Mouse (Mus musculus) lung, postnatal 4 days (tissue): ENCODE results near the gene Atp6v0d1.

Experiments
- DNase-seq, 2 experiments: peaks; one replicate each; pipeline ENCODE4 v3.0.0; 2021

Gene Atp6v0d1

DNA sequence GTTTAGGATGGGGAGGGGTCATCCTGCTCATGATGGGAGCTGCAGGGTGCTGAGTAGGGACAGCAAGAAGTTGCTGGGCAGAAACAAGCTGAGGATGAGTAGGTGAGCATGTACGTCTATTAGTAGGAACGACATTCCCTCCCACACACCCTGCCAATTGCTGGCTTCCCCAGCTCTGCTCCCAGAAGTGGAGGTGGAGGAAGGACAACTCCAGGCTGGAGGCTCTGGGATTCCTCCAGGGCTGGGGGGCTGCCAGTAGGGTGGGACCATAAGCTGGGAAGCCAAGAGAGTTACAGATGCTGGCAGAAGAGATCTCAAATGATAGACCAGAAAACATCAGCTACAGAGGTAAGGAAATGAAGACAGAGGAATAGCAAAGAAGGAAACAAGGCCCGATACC is 29.3 kb downstream of the Atp6v0d1 start:
- no peak for DNase-seq

DNA sequence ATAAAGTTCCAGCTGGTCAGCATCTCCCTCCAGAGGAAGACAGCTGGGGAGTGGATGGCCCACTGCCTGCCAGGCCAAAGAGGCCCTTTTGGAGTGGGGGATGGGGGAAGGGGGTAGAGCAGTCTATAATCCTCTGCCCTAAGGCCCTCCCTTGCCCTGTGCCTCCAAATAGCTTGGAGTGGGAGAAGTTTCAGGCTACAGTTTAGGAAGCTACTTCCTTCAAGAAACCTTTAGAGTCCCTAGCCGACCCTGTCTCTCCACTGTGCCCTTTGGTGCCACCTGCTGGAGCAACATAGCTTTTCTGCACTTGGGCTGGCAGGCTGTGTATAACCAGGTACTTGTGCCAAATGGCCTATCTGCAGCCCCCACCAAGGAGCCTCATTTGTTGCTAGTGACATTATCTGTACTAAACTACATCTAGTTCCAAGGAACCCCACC is 31.9 kb downstream of the Atp6v0d1 start:
- DNase-seq, result peak; percentile 83 to 87

DNA sequence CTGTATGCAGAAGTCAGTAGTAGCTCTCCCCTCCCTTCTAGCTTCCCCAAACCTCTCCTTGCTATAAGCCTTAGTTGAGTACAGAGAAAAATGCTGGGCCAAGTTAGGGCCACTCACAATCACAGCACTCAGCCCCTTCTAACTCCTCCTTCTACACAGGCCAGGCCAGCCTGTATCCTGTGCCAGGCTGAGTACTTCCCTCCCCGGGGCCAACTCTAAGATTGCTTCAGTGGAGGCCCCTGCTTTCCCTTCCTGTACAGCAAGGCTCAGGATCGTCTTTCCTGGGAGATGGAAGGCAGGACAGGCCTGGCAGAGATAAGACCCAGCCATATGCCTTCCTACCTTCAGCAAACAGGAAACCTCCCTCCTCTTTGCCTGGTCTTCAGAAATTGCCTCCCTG is 32.4 kb downstream of the Atp6v0d1 start:
- DNase-seq, result peak; percentile 57 to 83

DNA sequence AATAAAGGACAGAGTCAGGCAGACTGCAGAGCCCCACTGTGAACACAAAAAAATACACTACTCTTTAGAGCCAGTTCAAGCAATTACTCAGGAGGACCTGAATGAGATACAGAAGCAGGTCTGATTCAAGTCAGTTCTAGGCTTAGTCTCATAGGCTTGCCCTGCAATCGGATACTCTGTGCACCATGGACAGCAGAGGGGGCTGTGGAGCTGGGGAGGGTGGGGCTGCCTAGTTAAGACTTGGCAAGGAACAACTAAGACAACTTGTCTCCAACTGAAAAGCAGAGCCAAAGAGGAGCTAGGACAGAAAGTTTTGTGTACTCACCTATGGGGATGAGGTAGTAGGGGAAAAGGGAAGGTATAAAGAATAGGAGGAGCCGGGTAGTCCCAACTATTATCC is 34.1 kb downstream of the Atp6v0d1 start:
- DNase-seq, result peak; percentile 68 to 81

DNA sequence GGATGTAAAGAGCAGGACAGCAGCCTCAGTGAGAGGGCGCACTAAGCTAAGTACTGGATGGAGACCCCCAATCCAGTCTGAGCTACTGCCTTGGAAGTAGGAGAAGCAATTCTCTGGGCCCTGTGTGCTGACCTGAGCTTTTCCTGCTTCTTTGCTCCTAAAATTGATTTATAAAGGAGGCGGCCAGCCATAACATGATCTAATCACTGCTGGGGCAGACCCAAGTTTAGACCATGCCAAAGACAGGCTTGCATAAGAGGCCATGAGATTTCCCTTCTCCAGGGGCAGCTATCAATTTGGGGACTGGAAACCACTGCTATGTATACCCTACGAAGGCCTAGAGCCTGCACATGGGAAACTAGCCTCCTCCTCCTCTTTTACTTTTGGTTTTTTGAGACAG is 36.6 kb downstream of the Atp6v0d1 start:
- no peak for DNase-seq

DNA sequence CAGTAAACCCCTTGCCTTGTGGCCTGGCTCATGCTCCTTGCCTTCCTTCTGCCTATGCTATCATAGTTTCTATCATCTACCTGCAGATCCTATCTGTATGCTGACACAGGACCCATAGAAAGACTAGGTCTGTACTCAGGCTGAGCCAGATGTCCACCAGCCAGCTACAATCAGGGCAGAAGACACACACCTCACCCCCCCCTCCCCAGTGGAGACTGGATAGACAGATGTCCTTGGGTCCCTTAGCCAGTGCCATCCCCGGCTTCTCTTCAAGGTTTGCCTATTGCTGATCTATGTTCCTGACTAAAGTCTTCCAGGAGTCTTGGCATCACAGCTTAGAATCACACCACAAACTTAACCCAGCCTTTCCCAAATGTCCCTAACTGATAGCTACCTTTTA is 37.6 kb downstream of the Atp6v0d1 start:
- no peak for DNase-seq

DNA sequence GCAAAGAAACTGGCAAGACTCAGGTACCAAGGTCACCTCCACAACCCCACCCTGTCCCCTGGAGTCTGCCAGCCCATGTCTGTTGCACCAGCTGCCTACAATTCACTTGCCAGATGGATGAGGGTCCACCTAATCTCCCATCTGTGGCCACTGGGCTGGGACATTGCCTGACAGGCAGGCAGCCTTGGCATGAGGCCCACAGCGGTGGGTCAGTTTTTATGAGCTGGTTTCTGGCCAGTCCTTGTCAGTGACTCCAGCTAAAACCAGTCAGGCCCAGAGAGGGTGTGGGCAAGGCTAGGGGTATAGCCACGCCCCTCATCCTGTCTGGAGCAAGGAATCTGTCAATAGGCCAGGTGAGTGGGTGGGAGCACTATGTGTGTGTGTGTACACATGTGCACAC is 38.7 kb downstream of the Atp6v0d1 start:
- no peak for DNase-seq

DNA sequence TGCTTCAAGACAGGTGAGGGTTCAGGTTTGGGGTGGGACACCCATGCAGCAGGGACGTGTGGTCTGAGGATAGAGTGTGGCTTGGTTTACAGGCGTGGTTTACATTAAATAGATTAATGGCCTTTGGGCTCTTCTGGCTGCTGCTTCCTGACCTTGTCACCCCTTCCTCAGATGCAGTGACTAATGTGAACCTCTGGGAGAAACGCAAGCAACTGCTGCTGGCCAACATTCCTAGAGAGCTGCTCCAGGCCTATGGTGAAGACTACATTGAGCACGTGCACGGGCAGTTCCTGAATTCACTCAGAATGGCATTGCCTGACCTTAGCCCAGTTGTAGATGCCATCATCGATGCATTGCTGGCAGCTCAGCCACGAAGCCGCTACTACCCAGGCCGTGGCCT is 43.0 kb downstream of the Atp6v0d1 start:
- no peak for DNase-seq

DNA sequence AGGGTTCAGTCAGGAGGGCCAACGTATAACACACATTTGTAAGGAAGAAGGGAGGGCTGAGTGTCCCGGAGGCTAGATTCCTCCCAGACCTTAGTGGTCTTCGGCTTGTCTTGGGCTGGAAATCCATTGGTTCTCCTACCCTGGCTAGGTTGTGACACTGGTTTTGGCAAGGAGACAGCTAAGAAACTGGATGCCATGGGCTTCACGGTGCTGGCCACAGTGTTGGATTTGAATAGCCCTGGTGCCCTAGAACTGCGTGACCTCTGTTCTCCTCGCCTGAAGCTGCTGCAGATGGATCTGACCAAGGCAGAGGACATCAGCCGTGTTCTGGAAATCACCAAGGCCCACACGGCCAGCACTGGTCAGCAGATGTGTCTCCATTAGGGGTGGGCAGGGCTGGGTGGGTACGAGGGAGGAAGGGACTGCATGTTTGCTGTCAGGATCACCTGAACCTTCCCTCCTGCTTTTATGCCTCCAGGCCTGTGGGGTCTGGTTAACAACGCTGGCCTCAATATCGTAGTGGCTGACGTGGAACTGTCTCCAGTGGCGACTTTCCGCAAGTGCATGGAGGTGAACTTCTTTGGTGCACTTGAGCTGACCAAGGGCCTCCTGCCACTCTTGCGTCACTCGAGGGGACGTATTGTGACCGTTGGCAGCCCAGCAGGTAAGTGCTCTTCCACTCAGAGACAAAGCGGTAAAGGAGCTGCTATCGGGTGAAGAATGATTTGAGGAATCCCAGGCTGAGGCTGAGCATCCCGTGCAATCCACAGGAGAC is 43.7 kb downstream of the Atp6v0d1 start:
- peak; percentile 26 to 54 for DNase-seq

DNA sequence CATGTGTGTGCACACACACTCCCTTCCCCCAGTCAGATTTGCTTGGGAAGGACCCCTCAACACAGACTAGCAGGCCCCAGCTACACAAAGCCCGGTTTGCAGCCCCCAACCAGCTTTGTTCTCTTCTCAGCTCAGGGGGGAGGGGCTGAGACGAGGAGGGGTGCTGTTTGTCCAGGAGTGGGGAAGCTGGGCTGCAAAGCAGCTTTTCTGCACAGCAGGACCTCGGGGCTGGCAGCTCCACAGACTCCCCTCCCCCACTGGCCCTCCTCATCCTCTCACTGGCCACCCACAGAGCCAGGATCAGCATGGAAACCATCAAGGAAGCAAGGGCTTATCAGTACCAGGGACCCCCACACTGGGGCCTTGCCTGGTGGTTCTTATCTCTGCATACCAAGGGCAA is 44.8 kb downstream of the Atp6v0d1 start:
- no peak for DNase-seq

DNA sequence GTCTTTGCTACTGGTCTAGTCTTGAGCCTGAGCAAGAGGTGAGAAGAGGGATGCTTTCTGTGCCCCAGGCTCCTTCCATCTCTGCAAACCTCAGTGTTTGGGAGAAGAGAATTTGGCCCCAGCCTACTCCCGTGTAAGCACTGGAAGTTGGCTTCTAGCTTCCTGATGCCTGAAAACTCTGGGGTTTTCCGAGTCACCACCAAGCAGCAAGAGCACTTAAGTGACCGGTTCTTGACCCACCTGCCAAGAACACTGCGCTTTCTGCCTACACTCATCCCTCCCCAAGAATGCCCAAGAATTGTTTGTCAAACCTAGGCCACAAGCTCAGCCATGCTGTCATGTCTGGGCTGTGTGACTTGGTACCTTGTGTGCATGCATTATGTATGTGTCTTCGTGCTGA is 45.3 kb downstream of the Atp6v0d1 start:
- DNase-seq, result no peak

DNA sequence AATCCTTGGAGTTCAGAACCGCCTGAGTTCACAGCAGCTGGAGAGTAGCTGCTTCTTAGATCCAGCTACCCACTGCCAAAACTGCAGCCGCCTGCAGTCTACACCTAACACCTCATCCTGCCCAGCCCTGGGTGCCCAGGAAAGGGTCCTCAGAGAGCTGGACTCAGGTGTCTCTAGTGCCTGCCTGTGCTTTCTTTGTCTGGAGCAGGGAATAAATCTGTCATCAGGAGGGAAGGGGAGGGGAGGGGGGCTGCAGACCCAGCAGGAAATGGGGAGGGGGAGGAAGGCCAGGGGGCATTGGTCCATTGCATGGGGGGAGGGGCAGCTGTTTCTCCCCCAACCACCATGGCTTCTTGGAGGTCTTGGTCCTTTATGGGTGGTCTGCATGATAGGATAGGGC is 46.3 kb downstream of the Atp6v0d1 start:
- DNase-seq, result peak in 1 of 2 experiments; percentile 62

DNA sequence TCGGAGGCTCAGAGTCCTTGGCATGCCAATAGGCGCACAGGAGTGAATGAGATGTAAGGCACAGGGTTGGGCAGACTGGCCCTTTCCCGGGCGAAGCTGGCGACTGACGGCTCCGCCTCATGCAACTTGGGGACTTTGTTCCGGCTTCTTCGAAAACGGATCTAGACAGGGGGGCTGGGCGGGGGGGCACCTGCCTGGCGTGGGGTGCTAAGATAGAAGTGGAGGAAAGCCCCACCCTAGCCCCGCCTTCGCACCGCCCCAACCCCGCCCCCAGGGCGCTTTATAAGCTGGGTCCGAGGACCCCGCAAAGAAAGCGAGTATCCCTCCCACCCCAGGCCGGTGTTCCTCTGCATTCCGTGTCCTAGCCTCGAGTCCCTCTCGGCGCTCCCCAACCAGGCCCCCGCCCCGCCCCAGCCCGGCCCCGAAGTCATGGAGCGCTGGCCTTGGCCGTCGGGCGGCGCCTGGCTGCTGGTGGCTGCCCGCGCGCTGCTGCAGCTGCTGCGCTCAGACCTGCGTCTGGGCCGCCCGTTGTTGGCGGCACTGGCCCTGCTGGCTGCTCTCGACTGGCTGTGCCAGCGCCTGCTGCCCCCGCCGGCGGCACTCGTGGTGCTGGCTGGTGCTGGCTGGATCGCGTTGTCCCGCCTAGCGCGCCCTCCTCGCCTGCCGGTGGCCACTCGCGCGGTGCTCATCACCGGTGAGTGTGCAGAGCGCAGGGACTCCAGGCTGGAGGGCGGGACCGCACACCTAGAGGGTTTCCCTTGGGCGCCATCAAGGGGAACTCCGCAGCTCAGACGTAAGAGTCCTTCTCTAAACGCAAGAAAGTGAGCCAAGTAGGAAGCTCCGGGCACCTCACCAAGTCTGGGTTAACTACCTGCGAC is 47.2 kb downstream of the Atp6v0d1 start, which contains the start of gene Hsd11b2:
Gene Hsd11b2 (plus strand): TSS at position 320 of the 878 bp plus-strand sequence.
- DNase-seq, result peak; percentile 65 to 77

DNA sequence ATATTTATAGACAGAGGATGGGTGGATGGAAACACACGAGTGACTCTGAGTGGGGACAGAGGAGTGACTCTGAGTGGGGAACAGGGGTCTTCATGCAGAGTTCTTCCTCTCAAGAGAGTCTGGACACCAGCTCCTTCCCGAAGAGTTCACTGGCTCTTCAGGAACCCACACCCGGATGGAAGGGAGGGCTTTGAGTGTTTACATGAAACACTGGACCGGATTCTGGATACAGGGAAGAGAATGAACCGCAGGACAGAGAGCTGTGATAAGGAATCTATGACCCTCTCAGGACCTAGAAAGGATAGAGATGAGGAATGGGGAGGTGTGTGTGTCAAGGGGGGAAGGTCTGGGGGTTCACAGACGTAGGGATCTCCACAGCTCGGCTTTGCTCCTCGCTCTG is 48.5 kb downstream of the Atp6v0d1 start:
- no peak for DNase-seq

DNA sequence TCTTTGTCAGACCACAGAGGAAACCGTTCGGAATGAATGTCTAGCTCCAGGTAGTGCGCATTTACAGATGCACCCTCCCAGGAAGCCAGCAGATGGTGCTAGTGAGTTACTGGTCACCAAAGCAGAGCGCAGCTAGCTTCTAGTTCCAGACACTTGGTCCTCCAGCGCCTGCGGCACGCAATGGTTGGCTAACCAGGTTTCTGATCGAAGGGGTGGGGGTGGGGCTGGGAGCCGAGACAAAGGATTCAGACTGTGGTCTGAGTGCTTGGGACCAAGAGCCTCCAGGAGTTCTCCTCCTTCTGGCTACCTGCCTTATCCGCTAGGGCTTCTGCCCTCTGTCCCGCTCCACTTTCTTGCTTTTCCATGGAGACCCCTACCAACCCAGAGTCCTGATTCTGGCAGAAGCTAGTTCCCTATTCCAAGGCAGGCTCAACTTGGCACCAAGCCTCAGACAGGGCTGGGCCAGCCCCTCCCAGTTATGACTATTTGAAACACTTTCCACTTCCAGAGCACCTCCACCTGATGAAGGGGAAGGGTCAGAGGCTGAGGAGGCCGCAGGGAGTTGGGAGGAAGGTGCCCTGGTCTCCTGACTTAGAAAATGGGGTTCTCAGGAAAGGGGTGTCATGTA is 49.7 kb downstream of the Atp6v0d1 start:
- DNase-seq, result peak; percentile 80 to 85

DNA sequence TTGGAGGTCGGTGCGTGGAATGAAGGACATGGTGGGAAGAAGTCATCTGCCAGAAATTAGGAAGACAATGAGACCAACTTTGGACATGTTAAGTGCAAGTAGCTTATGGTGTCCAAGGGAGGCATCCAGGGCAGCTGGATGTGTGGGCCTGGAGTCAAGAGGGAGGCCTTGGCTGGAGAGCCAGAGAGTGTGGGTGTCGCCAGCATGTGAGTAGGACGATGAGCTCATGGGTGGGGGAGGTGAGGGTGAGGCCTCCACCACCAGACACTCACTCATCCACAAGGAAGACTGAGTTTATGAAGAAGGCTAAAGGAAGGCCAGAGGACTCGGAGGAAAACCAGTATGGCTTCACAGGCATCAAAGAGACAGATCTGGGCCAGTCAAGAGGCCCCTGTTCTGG is 51.2 kb downstream of the Atp6v0d1 start:
- DNase-seq, result peak; percentile 50 to 70

DNA sequence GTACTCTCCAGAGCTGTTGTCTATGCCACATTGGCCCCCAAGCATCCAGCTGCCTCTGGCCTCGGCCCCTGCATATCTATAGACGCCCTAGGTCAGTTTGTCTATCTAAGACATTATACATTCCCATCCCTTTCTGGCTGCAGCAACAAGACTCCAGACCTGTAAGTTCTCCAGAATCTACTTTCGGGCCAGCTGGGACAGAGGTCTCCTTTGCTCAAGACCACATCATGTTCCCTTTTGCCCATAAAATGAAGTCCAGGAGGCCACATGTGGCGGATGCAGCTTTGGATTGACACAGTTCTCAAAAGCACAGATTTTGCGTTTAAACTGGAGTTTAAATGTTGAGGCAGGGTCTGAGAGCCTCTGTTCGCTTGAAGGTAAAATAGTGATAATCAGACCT is 51.7 kb downstream of the Atp6v0d1 start:
- DNase-seq, result no peak

DNA sequence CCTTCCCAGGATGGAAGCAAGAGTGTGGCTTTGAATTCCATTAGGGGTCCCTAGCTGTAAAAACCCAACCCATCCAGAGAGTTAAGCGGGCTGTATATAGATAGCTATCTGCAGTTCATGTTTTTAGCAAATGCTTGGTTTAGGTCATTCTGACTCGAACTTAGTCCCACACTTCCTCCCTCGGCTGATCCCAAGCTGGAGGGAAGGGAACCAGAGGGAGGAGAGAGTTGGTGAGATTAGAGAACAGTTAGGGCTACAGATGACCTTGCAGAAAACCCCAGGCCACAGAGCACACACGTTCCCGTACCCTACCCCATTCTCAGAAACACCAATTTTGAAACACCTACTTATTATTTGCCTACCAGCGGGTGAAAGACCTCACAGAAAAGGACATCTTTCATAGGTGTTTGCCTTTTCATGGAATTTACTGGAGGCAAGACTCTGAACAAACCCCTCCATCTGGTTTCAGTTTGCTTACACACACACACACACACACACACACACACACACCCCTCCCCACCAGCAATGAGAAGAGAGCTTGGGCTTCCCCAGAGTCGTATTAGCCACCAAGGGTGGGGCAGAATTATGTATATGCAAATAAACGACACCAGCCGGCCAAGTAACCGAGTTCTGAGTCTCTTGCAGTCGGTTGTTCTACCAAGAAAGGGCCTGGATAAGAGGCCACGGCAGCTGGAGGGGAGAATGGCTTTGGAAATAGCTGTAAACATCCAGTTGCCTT is 55.7 kb downstream of the Atp6v0d1 start:
- DNase-seq, result no peak

DNA sequence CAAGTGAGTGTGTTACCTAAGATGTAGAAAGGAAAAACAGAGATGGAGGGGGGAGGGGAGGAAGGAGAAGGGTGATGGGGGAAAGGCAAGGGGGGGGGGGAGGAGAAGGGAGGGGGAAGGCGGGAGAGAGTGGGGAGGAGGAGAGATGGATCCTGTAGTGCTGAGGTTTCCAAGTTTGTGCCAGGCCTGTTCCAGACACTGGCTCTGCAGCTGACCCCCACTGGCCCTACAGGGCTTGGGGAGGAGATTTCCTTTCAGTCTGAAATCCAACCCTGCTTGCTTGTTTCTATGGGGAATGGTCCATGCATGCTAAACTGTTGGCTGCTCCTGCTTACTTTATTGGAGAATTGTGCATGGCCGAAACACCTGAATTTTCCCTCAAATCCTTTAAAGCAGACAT is 57.1 kb downstream of the Atp6v0d1 start:
- DNase-seq, result no peak

DNA sequence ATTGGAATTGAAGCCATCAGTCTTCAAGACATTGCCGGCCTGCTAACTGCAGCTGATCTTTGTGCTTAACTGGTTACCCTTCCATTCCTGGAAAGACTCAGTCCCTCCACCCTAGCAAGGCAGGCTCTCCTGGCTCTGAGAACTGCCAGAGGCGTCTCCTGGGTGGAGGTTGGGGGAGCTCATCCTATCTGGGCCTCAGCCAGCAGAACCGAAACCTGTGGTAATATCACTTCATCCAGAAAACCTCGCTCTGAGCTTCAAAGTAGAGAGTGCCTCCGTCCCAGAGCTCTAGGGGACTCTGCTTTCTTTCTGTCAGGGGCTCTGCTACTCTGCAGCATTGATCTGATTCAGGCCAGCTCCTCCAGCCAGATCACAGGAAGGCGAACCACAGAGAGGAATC is 58.9 kb downstream of the Atp6v0d1 start:
- peak in 1 of 2 experiments; percentile 18 for DNase-seq

DNA sequence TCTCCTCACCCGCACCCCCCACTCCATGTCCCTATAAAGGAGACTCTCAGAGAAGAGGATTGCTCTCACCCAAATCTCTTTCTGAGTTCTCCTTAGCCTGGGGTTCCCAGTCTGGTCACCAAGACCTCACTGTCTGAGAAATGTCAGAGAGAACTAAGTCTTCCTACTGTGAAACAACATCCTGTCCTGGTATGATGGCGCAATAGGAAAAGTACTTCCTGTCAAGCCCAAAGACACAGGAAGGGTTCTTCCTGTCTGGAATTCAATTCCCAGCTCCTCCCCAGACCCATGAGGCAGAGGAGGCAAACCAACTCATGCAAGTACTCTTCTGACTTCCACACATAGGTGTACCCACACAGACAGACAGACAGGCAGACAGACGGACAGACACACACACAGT is 61.2 kb downstream of the Atp6v0d1 start:
- DNase-seq, result peak; percentile 18 to 25

DNA sequence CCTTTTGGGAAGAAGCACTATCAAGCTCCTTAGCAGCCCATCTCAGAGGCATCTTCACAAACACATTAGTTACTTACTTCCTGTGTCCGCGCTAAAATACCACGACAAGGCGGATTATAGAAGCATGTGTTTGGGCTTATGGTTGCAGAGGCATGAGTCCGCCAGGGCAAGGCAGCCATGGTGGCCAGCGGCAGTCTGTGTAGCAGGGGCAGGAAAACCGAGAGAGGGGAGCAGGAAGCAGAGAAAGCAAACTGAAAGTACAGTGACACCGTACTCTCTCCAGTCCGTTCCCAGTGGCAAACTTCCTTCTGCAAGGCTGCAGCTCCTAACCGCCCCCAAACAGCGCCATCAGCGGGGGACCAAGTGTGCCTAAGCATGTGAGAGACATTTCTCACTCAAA is 66.1 kb downstream of the Atp6v0d1 start:
- DNase-seq, result peak in 1 of 2 experiments; percentile 23
